Mouse (Mus musculus): Measurements from ENCODE around the gene Tnrc6a.

DNA sequence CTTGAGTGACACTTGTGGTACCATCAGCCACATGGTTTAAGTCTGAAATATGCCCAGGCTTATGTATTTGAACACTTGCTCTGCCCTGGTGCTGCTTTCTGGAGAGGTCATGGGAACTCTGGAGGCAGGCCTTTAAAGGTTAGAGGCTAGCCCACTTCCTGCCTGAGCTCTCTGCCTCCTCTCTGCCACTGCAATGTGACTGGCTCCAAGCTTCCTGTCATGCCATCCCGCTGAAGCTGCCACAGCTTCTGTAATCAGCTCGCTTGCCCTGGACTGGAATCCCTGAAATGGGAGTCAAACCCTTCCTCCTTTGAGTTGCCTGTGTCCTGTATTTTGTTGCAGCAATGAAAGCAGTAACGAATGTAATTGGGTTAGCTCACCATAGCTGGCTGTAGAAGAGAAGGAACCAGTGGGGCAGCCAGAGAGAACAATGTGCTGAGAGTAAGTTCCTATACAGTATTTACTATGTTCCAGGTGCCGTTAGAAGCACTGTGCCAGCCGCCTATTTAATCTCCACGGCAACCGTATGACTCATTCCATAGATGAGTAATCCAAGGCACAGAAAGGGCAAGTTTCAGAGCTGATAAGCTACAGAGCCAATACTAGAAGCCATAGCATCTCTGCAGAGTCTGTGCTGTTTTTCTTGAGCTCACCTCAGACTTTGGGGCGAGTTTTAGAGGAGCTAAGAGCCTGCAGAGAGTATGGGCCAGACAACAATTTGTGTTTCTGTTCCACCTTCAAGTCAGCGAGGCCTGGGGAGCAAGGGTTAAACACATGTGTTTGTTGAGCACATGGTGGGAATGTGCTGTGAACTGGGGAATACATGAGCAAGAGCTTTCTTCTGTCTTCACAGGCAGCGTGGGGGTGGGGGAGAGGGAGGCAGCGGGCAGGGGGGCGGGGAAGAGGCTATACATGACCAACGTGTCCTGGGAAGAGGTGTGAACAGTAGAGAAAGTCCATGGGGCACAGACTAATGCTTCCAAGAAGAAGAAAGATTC, 15.3 kb upstream of the Tnrc6a start:
- no peak for TF ChIP-seq CTCF (IDR thresholded peaks at IDR 0.05; ENCODE audit: borderline replicate concordance, extremely low read depth, insufficient read depth, insufficient read length)
- TF ChIP-seq POLR2A (IDR thresholded peaks at IDR 0.05; ENCODE audit: borderline replicate concordance, extremely low read depth, insufficient read depth, insufficient read length, poor library complexity, severe bottlenecking) = no peak

Data from brain, embryonic 14.5 days (tissue).